26 mouse cellular contexts compared by ENCODE assay signal in genomic region chr3:138334320-138334719, GRCm38 (mm10). TPM values are rescaled to one million over a fixed set of nuclear protein-coding genes. Genes with fewer than 3 reads are reported as not detected.
DNase-seq lines count a peak whose midpoint lies in the region; ATAC-seq lines count a peak whose summit lies in the region.
"Had no signal": no experiment of that assay in that cellular context is flagged by ENCODE, and none has a peak within 500 bp of the region (broad histone marks: within the 10 kb centered on the region; RNA-seq: fewer than 3 reads in every experiment).

No protein-coding gene starts in this region.

- no peak overlapping the region for H3K4me3 ChIP-seq in embryonic facial prominence, embryonic 14.5 days (ENCODE audit: low read depth, low read length)
- no peak overlapping the region for H3K4me3 ChIP-seq in embryonic facial prominence, embryonic 10.5 days
- H3K4me3 ChIP-seq: embryonic facial prominence, embryonic 13.5 days; forebrain, embryonic 10.5 days; kidney, embryonic 15.5 days; lung, embryonic 15.5 days; midbrain, embryonic 12.5 days; neural tube, embryonic 15.5 days had no signal

- H3K27me3 ChIP-seq in embryonic facial prominence, embryonic 14.5 days (replicated peaks; ENCODE audit: control insufficient read depth, insufficient read depth, low read length): no peaks in the 10 kb centered on the region
- H3K27me3 ChIP-seq in embryonic facial prominence, embryonic 10.5 days (replicated peaks; ENCODE audit: low read depth, poor library complexity, severe bottlenecking): no peaks in the 10 kb centered on the region
- H3K27me3 ChIP-seq: embryonic facial prominence, embryonic 13.5 days; kidney, embryonic 15.5 days; lung, embryonic 15.5 days; midbrain, embryonic 12.5 days; neural tube, embryonic 15.5 days; Patski had no signal

- peak; percentile 10 for DNase-seq in embryonic facial prominence, embryonic 14.5 days (ENCODE audit: low spot score)
- DNase-seq in embryonic facial prominence, embryonic 10.5 days (ENCODE audit: low spot score): no peak
- peak; percentile 10 for DNase-seq in lung, postnatal 36 days
- no peak for DNase-seq in lung, adult 18-20 months
- DNase-seq in T-cell, adult 2 months (ENCODE audit: low spot score): peak; percentile 1
- no peak for DNase-seq in frontal cortex, postnatal 14 days (ENCODE audit: low spot score in 2 of 2)
- DNase-seq in kidney, adult 8-10 months: no peak
- DNase-seq: cerebellum, adult 8-10 months; gastrocnemius, postnatal 25 days; liver; right cerebral cortex, postnatal 4 days had no signal

- no peak for ATAC-seq in embryonic facial prominence, embryonic 14.5 days (ENCODE audit: low read depth)
- ATAC-seq in megakaryocyte-erythroid progenitor cell, adult 5-6 weeks (replicated peaks; ENCODE audit: low FRiP score, low TSS enrichment, poor library complexity, severe bottlenecking): 0 out of 2 replicates have a peak, but pooled peaks have one; percentile 22
- ATAC-seq: Patski had no signal

- no peaks in the 10 kb centered on the region for H3K4me1 ChIP-seq in embryonic facial prominence, embryonic 14.5 days (ENCODE audit: control insufficient read depth, insufficient read depth, low read length)
- no peaks in the 10 kb centered on the region for H3K4me1 ChIP-seq in embryonic facial prominence, embryonic 10.5 days
- H3K4me1 ChIP-seq: embryonic facial prominence, embryonic 13.5 days; forebrain, embryonic 10.5 days; kidney, embryonic 15.5 days; lung, embryonic 15.5 days; midbrain, embryonic 12.5 days; neural tube, embryonic 15.5 days had no signal

- WGBS in embryonic facial prominence, embryonic 14.5 days: 76% methylated on average over 4 of the region's 4 CpGs
- 82% methylated on average over 4 of the region's 4 CpGs for WGBS in embryonic facial prominence, embryonic 10.5 days

- H3K4me2 ChIP-seq in embryonic facial prominence, embryonic 14.5 days (ENCODE audit: low read depth, low read length): no peak overlapping the region
- H3K4me2 ChIP-seq: embryonic facial prominence, embryonic 13.5 days; heart, embryonic 11.5 days; kidney, embryonic 15.5 days; lung, embryonic 15.5 days; midbrain, embryonic 12.5 days; neural tube, embryonic 15.5 days had no signal

- no peaks in the 10 kb centered on the region for H3K36me3 ChIP-seq in embryonic facial prominence, embryonic 14.5 days (ENCODE audit: control insufficient read depth, insufficient read depth, low read length)
- H3K36me3 ChIP-seq in embryonic facial prominence, embryonic 10.5 days (replicated peaks): no peaks in the 10 kb centered on the region
- H3K36me3 ChIP-seq: embryonic facial prominence, embryonic 13.5 days; forebrain, embryonic 10.5 days; kidney, embryonic 15.5 days; lung, embryonic 15.5 days; midbrain, embryonic 12.5 days; neural tube, embryonic 15.5 days had no signal

- no peak overlapping the region for H3K9ac ChIP-seq in embryonic facial prominence, embryonic 14.5 days (ENCODE audit: low read depth, low read length)
- H3K9ac ChIP-seq: embryonic facial prominence, embryonic 13.5 days; kidney, embryonic 15.5 days; lung, embryonic 15.5 days; midbrain, embryonic 12.5 days; neural tube, embryonic 15.5 days had no signal

- no peak overlapping the region for H3K27ac ChIP-seq in embryonic facial prominence, embryonic 14.5 days (replicated peaks; ENCODE audit: low read depth, low read length)
- H3K27ac ChIP-seq in embryonic facial prominence, embryonic 10.5 days (replicated peaks): no peak overlapping the region
- H3K27ac ChIP-seq: embryonic facial prominence, embryonic 13.5 days; forebrain, embryonic 10.5 days; kidney, embryonic 15.5 days; lung, embryonic 15.5 days; midbrain, embryonic 12.5 days; neural tube, embryonic 15.5 days had no signal

- H3K9me3 ChIP-seq in embryonic facial prominence, embryonic 14.5 days (ENCODE audit: control insufficient read depth, low read length): no peaks in the 10 kb centered on the region
- H3K9me3 ChIP-seq in embryonic facial prominence, embryonic 10.5 days: no peaks in the 10 kb centered on the region
- H3K9me3 ChIP-seq: embryonic facial prominence, embryonic 13.5 days; forebrain, embryonic 10.5 days; kidney, embryonic 15.5 days; lung, embryonic 15.5 days; midbrain, embryonic 12.5 days; neural tube, embryonic 15.5 days had no signal

RNA-seq across cellular contexts. Expression of gene Adh6b, which starts 7.3 kb away (rescaled TPM):
- 0.51 and 0.90 TPM in 2 replicates for polyA plus RNA-seq in embryonic facial prominence, embryonic 14.5 days (2014; fragmentation: Nextera tagmentation; extraction: Ambion mirVana)
- 0.55 and 0.93 TPM in 2 replicates for polyA plus RNA-seq in embryonic facial prominence, embryonic 10.5 days (2016; fragmentation: Nextera tagmentation; extraction: Ambion mirVana)
- total RNA-seq in megakaryocyte-erythroid progenitor cell, adult 5-6 weeks (2014; fragmentation: Nextera tagmentation): not detected in 2 replicates
- not detected in 2 replicates for total RNA-seq in megakaryocyte-erythroid progenitor cell, adult 5-6 weeks (2017)
- total RNA-seq: common myeloid progenitor, adult 5-6 weeks; gastrocnemius, postnatal 25 days; hematopoietic stem cell, adult 5-6 weeks; layer of hippocampus, postnatal 25 days; left cerebral cortex, postnatal 25 days had no signal
- polyA plus RNA-seq: intestine, embryonic 14.5 days had no signal

RNA-seq across cellular contexts. Expression of gene Adh6a, which starts 21.2 kb away (rescaled TPM):
- polyA plus RNA-seq in embryonic facial prominence, embryonic 14.5 days (2014; fragmentation: Nextera tagmentation; extraction: Ambion mirVana): 0.17 TPM in 1 of 2 replicates, not detected in the other
- polyA plus RNA-seq in embryonic facial prominence, embryonic 10.5 days (2016; fragmentation: Nextera tagmentation; extraction: Ambion mirVana): not detected in 2 replicates
- not detected in 2 replicates for total RNA-seq in megakaryocyte-erythroid progenitor cell, adult 5-6 weeks (2014; fragmentation: Nextera tagmentation)
- total RNA-seq in megakaryocyte-erythroid progenitor cell, adult 5-6 weeks (2017): not detected in 2 replicates
- total RNA-seq: adrenal gland, postnatal 4 days; common myeloid progenitor, adult 5-6 weeks; gastrocnemius, postnatal 25 days; hematopoietic stem cell, adult 5-6 weeks; layer of hippocampus, postnatal 25 days; left cerebral cortex, postnatal 25 days had no signal
- polyA plus RNA-seq: embryonic facial prominence, embryonic 13.5 days; forebrain, embryonic 10.5 days; heart, embryonic 11.5 days; kidney, embryonic 15.5 days; midbrain, embryonic 12.5 days had no signal

Comparison
In these comparisons a context has a peak if more than half of its experiments do, and no peak if none do; other contexts are left out.
1. DNase-seq: peak in embryonic facial prominence, embryonic 14.5 days (single experiment), lung, postnatal 36 days (single experiment) and T-cell, adult 2 months (single experiment); none in embryonic facial prominence, embryonic 10.5 days (single experiment), lung, adult 18-20 months (0 of 2), frontal cortex, postnatal 14 days (0 of 2) and kidney, adult 8-10 months (0 of 2).